Mouse (Mus musculus) adrenal gland, postnatal 10 days (tissue): ENCODE results near the gene Myh7. TPM values are rescaled to one million over a fixed set of nuclear protein-coding genes. Genes with fewer than 3 reads are reported as not detected.
"Not testable (repeated sequence)": the region's sequence is repeated elsewhere in the genome, so short reads cannot be mapped to it uniquely, and the experiment has no call there.

Experiments
- DNase-seq: peaks from one replicate; pipeline ENCODE4 v3.0.0; 2021; ENCODE audit warnings: mixed read lengths
- long read RNA-seq, 2 experiments: library from polyadenylated mRNA; stranded (forward); transcript quantifications; one replicate each; pipeline ENCODE4 v2.0.0; 2021
- total RNA-seq, 2 experiments: library from RNA; stranded (reverse); gene quantifications; 2 replicates each; pipeline ENCODE4 v1.2.3; 2021

Gene Myh7
- total RNA-seq, result 100 to 1,000 TPM in 1 of 2 experiments, 10 to 100 TPM in 1; 24.9 to 114 TPM
- long read RNA-seq, experiment 1, full-length matches to known transcripts, result 4 of 6 reads
- long read RNA-seq, experiment 1, partial matches to known transcripts, result 2 of 6 reads
- long read RNA-seq, experiment 1, other reads (novel, unspliced or antisense), result 0 of 6 reads
- long read RNA-seq, experiment 2, result 0 reads

DNA sequence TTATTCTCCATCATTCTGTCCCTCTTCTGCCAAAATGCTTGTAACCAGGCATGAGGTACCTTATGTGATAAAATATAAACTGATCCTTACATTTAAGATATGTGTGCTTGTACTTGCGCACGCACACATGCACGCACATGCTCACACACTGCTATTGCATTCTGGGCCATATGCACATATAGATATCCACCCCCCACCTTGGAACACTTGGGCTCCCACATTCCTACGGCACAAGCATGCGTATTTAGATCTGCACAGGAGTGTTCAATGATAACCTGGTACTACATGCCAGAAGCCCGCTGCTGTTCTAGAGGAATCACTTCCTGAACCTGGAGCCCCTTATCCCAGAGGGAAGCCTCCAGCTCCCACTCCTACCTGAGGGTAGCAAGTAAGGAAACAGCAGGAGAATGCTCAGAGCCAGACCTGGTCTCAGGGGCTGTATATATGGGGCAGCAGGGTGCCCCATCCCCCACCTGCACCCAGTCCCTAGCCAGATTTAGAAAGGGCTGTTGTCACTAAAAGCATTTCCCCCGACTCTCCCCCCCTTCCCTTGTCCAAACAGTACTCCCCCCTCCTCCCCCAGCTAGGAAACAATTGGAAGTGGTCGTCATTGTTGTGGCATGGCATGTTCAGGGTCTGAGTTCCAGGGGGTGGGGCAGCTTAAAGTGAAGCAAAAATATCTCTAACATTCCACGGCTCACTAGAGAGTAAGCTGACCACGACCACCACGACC, at the start of gene Myh7:
Myh7 (minus strand) TSS at position 491 of the 733 bp plus-strand sequence.
- no peak for DNase-seq

DNA sequence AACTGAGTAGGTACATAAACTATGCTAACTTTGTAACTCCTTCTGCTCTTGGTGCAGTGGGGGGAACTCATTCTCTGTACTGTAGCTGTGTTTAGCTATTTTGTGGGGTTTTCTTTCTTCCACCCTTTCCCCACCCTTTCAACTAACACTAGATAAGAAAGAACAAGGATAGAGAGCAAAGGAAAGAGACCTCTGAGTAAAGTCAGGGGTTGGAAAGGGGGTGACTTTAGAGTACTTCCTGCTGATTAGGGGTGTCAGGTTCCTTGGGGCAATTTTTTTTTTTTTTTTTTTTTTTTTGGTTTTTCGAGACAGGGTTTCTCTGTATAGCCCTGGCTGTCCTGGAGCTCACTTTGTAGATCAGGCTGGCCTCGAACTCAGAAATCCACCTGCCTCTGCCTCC, 49.3 kb upstream of the Myh7 start:
- not testable (repeated sequence) for DNase-seq

DNA sequence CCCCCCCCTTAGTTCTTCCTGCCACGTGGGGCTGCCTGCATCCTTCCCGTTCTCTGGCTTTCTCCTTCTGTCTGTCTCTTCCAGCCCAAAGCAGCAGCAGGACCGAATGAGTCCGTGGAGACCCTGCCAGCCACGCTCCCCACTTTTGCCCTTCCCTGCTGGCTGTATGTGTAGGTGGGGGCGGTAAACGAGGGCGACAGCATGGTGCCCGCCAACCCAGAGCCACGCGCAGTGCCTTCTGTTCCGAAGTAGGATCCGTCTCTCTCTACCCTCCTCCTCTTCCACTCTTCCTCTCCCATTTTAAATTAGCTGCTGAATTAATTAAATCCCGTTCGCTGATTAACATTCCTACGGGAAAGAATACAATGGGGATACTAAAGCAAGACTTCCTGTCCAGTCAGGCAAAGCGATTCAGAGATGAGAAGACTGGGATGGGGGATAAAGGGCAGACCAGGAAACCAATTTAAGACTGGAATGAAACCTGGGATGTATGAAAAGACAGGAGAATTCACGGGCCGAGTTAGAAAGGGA, 38.3 kb upstream of the Myh7 start:
- no peak for DNase-seq

DNA sequence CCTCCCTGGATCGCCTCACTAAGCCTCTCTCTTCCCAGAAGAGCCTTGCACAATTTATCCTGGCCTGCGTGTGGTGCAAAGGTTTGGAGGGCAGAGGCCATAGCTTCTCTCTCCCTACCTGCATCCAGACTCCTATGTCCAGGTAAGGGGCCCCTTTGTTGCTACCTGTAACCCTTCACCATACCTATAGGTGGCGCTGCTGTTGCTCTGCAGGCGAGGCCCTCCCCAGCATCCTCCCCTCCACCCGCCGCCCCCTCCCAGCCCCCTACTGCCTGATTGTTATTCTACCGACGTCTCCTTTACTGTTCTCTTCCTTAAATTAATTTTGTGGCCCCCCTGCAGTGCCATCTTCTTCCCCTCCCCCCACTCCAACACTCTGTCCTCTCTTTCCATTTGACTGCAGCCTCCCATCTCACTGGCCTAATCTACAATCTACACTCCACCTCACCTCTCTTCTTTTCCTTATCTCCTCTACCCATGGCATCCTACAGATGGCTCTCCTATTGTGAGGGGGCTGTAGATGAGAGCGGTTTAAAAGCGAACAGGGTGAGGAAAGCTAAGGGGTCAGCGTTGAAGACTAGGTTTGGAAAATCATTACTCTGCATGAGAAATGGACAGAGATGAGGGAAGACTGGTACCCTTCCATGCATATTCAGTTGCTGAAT, 34.7 kb upstream of the Myh7 start:
- peak; percentile 17 for DNase-seq

DNA sequence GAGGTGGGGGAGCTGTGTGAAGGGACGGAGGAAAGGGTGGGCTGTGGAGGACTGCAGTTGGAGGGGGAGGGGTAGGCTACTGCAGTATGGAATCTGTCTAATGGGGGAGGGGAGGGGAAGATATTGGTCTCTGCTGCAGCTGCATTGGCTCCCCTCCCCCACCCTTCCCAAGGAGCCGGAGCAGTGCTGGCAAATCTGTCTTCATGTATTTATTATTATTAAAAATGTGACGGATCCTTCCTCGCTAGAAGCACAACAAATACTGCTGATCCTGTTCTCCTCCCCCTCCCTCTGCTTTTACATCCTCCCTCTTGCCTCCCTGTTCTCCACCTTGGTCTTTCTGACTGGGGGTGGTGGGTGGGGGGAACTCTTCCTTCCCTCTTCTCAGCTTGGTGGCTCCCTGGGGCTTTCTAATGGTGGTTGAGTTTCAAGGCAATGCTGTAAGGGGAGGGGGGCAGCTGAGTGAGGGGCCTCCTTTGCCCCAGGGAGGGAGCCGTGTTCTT, 34.0 kb upstream of the Myh7 start:
- no peak for DNase-seq

DNA sequence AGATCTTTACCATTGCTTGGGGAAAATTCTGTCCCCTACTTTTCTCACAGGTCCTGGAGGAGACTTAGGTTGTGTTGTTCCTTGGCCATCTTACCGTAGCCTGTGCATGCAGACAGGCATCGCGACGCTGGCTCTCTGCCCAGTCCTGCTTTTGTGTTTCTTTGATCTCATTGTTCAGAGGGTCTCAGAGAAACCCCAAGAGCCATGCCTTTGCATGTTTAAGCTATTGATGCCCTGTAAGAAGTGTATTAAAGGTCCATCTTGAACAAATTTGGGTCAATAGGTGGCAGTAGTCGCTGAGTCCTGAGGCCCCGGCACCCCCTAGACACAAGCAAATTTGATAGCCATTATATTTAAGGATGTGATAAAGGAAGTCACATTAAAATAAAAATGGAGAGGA, 33.2 kb upstream of the Myh7 start:
- no peak for DNase-seq

DNA sequence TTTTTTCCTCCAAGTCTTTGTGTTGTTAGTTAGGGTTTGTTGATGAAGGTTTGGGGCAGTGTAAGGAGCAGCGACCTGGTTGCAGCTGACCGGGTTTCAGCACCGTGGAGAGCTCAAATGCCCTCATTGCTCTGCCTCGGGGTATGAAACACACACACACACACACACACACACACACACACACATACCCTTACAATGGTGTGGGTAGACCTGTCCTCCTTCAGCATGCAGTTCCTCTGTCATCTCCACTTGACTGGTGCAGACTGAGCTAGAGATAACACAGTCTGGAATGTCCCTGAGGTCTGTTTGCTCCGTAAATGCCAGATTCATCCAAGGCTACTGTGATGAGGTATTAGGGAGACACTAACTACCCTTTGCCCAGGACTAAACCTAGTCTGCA, 32.8 kb upstream of the Myh7 start:
- peak; percentile 65 for DNase-seq

DNA sequence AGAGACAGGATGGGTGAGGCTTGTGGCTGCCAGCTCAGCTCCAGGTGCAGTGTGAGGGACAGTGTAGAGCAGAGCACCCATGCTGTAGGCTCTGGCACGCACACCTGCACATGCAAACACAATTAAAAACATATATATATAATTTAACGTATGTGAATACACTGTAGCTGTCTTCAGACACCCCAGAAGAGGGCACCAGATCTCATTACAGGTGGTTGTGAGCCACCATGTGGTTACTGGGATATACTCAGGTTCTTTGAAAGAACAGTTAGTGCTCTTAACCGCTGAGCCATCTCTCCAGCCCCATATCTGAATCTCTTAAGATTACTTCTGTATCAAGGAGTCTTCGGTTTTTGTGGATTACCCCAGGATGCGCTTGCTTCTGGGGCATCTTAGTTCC, 31.1 kb upstream of the Myh7 start:
- no peak for DNase-seq

DNA sequence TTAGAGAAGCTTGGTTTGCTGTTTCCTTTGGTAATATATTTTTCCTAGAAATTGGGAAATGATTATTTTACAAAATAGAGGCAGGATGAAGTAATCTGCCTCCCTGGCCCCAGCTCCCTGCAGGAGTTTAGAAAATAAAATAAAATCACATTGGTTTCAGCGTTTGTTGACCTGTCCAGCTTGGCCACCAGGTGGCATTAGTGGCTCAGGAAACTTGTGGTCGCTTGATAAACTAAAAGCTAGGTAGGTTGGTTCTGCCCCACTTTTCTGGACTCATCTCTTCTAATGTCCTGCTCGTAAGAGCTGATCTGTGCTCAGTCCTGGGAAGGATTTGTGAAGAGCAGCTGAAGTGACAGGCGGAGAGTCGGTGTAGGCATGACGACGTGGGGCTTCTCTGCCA, 29.8 kb upstream of the Myh7 start:
- DNase-seq, result peak; percentile 76

DNA sequence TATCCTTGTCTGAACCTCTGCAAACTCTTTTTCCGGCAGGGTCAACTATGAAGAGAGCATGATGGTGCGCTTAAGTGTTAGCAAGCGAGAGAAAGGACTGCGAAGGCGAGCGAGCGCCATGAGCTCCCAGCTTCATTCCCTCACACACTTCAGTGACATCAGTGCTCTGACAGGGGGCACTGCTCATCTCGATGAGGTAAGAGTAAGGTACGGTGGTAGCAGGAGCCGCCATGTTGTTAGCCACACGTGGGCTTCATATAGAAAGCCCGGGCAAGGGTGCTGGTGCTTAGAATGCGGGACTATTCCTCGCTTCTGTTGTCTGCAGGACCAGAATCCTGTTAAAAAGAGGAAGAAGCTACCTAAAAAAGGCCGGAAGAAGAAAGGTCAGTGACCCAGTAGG, 28.6 kb upstream of the Myh7 start:
- DNase-seq, result no peak

DNA sequence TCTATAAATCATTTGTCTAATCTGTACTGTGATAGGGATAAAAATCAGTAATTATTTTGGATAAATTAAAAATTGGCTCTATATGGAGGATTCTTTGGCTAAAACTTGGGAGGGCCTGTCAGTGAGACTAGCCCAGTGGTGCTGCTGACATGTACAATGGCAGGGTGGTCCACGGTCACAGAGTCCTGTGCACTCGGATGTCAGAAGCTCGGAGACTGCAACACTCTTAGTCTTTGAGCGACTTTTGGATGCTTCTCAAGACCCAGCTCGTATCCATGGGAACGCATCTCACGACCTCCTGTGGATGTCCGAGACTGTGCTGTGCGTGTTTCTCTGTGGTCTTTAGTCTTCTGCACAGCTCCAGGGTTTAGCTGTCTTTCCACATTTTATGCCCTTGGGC, 26.0 kb upstream of the Myh7 start:
- DNase-seq, result no peak

DNA sequence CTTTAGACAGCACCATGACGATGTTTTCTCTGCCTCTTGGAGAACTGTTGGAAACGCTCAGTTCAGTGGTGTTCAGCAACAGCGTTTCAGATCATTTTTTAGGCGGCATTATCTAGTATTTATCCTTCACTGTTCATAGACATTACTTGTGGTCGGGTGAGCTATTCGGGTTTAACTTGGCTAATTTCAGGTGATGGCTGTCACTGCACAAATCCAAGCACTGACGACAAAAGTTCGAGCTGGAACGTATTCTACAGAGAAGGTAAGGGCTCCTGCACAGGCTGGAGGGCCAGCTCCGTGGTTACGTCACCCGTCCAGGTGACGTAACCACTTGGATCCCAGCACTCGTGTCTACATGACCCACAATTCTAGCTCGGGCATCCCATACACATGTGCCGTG, 22.4 kb upstream of the Myh7 start:
- no peak for DNase-seq

DNA sequence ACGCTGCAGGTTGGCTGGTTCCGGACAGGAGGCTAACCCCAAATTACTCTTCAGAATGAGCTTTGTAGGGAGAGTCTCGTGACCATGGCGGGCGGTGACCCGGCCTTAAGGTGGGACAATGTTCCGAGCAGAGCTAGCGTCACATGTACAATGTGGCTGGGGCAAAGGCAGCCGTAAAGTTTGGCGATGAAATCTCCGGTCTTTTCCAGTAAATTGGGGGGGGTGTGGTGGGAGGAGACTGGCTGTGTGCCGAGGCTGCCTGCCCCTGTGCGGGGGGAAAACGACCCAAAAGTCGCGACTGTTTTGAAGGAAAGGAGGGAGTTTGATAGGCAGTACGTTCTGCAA, 21.3 kb upstream of the Myh7 start:
- DNase-seq, result no peak

DNA sequence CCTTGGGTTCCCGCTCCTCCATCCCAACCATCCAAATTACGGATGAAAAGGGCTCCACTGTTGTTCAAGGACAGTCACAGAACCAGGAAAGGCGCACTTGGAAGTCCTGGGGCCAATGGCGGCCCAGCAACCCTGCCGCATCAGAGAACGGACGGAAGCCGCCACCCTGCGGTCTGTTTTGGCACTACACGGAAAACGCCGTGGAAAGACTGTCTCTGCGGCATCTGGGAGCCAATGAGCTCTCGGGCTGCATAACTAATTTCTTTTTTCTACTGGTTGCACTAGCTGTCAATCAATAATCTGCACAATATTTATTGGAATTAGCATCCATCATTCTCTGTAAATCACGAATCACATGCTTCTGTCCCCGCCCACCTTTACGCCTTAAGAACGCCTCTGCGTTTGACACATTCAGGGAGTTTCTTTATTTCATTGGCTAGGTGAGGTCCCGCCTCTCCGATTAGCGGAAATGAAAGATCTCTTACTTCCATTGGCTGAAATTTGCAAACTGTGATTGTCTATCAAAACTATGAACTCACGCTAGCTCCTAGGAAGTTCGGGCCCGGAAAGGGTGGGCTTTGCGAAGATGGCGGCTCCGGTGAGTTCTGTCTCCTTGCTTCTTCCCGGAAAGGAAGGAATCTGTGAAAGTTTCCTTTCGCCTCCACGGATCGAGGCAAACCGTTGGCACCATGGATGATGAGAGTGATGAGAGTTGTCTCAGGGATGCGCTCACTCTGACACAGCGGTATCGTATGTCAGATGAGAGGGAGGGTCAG, 20.8 kb upstream of the Myh7 start, which contains the start of gene Ngdn:
Ngdn (plus strand) TSS at position 464 of the 776 bp plus-strand sequence.
- peak; percentile 98 for DNase-seq

DNA sequence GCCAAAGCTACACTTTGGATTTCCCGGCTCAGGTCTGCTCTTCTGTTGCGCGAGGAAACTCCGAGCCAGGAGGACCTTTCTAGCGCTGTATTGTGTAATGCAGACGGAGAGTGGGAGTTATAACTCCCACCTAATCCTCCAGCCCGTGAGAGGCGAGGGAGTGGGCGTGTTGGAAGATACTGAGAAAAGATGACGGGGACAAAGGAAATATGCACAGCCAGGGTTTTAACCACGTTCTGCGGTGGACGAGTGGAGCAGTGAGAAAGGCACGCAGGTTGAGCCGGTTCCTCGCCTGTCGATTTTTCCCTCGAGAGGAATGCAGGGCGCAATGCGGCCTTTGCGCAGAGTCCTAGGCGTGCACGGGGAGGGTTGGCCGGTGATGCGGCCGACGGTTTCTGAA, 20.2 kb upstream of the Myh7 start:
- DNase-seq, result no peak

DNA sequence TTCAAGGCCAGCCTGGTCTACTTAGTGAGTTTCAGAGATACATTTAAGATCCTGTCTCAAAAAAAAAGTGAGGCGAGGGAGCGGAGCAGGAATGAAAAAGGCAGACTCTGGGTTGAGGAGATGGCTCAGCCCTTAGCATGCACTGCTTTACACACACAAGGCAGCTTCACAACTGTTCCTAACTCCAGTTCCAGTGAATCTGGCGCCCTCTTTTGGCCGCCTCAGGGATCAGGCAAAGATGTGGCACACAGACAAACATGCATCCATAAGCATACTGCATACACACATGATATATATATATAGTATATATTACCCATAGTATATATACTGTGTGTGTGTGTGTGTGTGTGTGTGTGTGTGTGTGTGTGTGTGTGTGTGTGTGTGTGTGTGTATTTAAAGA, 16.7 kb upstream of the Myh7 start:
- DNase-seq, result peak; percentile 26

DNA sequence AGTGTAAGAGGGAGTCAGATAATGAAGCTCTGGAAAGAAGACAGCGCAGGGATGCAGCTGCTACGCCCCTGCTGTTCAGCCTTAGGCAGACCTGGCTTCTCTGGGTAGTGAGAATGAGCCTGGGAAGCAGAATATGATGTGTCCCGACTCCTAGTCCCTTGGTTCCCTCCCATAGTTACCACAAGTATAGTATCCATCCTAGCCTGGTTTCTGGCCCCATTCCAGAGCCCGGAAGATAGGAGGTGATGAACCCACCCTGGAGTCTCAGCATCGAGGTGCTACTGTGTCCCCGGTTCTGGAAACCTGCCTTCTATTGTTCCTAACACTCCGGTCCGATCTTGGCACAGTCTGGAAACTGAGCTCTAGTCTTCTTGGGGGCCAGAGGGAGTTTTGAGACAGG, 14.0 kb upstream of the Myh7 start:
- DNase-seq, result no peak

DNA sequence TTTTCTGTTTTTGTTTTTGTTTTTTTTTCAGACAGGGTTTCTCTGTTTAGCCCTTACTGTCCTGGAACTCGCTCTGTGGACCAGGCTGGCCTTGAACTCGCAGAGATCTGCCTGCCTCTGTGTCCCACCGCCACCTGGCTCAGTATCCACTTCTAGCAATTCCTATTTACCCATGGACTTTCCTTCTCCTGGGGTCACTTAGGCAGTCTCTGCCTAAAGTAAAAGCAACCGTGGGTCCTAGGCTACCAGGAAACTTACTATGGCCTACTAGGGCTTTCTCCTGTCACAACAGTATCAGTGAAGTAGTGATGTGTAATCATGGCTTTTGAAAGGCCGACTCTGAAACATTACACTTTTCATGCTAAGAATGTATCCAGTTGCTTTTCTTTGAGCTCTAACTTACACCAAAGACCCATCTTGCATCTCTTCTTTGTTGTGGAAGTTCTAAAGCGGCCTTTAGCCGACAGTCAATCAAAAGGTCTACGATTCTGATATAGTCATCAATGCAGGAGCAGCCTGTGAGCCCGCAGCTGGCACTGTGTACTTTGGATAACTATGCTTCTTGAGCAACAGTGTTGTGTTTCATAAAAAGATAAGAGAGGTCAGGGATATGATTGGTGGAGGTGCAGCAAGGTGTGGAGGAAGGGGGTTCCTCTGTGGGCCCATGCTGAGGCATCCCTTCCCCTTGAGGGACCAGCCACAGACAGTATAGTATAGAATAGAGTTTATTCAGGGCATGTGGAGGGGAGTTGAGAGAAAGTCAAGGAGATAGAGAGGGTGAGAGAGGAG, 12.9 kb upstream of the Myh7 start:
- DNase-seq, result no peak

DNA sequence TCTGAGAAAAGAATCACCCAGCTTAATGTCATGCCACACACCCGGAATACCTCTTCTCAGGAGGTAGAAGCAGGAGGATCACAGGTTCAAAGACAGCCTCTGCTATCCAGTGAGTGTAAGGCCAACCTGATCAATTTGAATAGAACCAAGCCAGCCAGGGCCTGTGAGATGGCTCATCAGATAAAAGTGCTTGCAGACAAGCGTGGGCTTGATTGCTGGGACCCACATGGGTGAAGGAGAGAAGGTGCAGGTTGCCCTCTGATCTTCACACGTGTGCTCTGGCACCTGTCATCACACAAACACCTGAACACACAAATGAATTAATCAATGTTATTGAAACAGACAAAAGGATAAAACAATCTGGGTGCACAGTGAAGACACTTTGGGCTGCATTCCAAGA, 12.1 kb upstream of the Myh7 start:
- no peak for DNase-seq

DNA sequence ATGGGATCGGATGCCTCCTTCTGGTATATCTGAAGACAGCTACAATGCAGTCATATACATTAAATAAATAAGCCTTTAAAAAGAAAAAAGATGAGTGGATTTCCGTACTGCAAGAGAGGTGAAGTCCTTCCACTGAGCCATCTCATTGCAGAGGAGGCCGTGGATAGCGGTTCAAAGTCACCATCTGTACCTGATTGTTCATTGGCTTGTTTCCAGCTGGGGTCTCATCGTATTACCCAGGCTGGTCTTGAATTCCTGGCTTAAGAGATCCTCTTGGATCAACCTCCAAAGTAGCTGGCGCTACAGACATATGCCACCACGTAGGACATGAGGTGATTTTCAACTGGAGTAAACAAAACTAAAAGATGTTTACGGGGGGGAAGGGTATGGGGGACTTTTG, 11.5 kb upstream of the Myh7 start:
- no peak for DNase-seq

DNA sequence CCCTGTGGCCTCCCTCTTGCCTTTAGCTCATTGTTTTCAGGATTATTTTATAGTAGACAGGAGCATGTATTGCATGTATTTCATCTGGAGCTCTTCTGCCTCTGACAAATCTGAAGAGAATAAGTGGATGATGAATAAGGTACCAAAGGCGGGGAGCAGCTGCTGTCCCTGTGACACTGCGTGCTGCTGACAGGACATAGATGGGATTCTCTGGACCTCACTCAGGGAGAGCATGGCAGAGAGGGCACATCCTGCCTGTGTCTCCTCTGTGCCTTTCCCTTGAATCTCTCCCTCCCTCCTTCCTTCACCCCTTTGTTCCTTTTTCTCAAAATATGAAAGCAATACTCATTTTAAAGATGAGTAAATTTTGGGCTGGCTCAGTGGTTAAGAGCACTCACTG, 11.1 kb upstream of the Myh7 start:
- DNase-seq, result no peak
